Mouse (Mus musculus) cerebellum, postnatal 10 days (tissue): ENCODE measurements around the gene Serpina9.
"Not testable (repeated sequence)": the region's sequence is repeated elsewhere in the genome, so short reads cannot be mapped to it uniquely, and the experiment has no call there.

Experiments used
- DNase-seq, 2 experiments: peaks; one replicate each; pipeline ENCODE4 v3.0.0; 2021; ENCODE audit warnings: mixed read lengths in 2 of 2

Gene Serpina9

GRCm38 (mm10) chr12:103988754-103989513 is 24.6 kb downstream of the Serpina9 start:
- no peak for DNase-seq

- peak; percentile 38 to 43 for DNase-seq
These were observed 27.7 kb downstream of the Serpina9 start for GRCm38 (mm10) chr12:103985868-103986267.

GRCm38 (mm10) chr12:103984935-103985334 is 28.6 kb downstream of the Serpina9 start:
- DNase-seq, result peak; percentile 78 to 83

- no peak for DNase-seq
These were observed 31.8 kb downstream of the Serpina9 start for GRCm38 (mm10) chr12:103981646-103982360.

GRCm38 (mm10) chr12:103978294-103978693 is 35.3 kb downstream of the Serpina9 start:
- DNase-seq, result no peak

- peak; percentile 63 to 66 for DNase-seq
These were observed 35.7 kb downstream of the Serpina9 start for GRCm38 (mm10) chr12:103977846-103978245.

- DNase-seq, result no peak
These were observed 36.5 kb downstream of the Serpina9 start for GRCm38 (mm10) chr12:103977060-103977459.

GRCm38 (mm10) chr12:103971080-103971479 is 42.5 kb downstream of the Serpina9 start:
- DNase-seq, result no peak

GRCm38 (mm10) chr12:103969577-103970116 is 43.9 kb downstream of the Serpina9 start:
- DNase-seq, result no peak

GRCm38 (mm10) chr12:103966761-103967160 is 46.8 kb downstream of the Serpina9 start:
- DNase-seq, result no peak

GRCm38 (mm10) chr12:103963288-103963687 is 50.3 kb downstream of the Serpina9 start:
- no peak for DNase-seq

- DNase-seq, result no peak
These were observed 50.7 kb downstream of the Serpina9 start for GRCm38 (mm10) chr12:103962860-103963259.

- no peak for DNase-seq
These were observed 51.2 kb downstream of the Serpina9 start for GRCm38 (mm10) chr12:103962337-103962736.

- DNase-seq, result no peak
These were observed 51.8 kb downstream of the Serpina9 start for GRCm38 (mm10) chr12:103961716-103962115.

- DNase-seq, result no peak
These were observed 54.8 kb downstream of the Serpina9 start, which contains the start of gene Serpina1e for GRCm38 (mm10) chr12:103958798-103959197. Gene Serpina1e (minus strand): TSS chr12:103958975.

GRCm38 (mm10) chr12:103956555-103956954 is 57.0 kb downstream of the Serpina9 start:
- not testable (repeated sequence) for DNase-seq

GRCm38 (mm10) chr12:103952972-103953371 is 60.6 kb downstream of the Serpina9 start:
- DNase-seq, result not testable (repeated sequence)

- no peak for DNase-seq
These were observed 67.3 kb downstream of the Serpina9 start for GRCm38 (mm10) chr12:103946243-103946642.
